Mouse (Mus musculus) cerebellum, adult 11 months (tissue): ENCODE data around the gene Timm29.

ENCODE experiments used
- DNase-seq: peaks from one replicate; pipeline ENCODE4 v3.0.0; 2022

Timm29 gene

DNA sequence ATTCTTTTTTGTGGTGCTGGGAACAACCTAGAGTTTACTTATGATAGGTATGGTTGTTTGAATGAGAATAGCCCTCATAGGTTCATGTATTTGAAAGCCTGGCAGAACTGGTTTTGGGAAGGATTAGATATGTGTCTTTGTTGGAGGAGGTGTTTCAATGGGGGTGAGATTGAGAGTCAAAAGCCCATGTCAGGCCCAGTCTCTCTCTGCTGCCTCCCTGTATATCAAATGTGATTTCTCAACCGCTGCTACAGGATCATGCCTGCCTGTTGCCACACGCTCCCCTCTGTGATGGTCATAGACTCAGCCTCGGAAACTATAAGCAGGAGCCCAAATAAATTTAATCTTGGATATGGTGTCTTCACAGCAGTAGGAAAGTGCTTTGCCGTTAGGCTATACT lies 27.7 kb downstream of the Timm29 start:
- no peak for DNase-seq

- no peak for DNase-seq
Observed at GRCm38 (mm10) chr9:21622676-21623075, 30.2 kb downstream of the Timm29 start.

DNA sequence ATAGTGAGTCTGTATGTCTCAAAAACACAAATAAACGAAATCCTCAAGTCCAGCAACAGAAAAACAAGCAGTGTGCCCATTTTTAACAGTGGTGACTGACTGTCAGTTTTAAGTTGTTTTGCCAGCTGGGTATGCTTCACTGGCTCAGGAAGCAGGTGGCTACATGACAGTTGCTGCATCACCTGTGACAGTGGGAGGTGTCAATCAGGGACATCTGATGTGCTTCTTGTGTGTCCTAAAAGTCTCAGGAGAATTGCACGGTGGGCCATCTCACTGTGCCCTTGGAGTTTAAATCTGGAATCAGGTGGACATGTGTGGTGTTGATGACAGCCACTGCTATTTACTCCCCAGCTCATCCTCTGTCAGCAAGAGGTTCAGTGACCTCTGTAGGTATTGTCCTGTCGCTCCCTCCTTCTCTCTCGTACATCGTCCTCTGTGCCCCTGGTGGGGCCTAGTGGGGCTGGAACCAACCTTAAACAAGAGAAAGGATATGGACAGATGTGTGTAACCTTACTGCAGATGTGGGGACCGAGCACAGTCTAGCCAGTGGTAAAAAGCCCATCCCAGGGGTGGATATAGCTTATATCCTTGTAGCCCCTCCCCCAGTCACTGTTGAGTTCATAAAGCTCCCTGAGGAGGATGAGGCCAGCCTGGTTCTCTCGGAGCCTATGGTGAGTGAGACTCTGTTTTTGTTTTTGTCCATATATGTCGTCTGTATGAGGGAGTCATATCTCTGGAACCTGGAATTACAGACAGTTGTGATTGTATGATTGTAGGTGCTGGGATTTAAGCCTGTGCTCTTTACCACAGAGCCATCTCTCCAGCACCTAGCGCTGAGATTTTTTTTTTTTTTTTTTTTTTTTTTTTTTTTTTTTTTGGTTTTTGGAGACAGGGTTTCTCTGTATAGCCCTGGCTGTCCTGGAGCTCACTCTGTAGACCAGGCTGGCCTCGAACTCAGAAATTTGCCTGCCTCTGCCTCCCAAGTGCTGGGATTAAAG lies 33.1 kb downstream of the Timm29 start:
- DNase-seq, result no peak

DNA sequence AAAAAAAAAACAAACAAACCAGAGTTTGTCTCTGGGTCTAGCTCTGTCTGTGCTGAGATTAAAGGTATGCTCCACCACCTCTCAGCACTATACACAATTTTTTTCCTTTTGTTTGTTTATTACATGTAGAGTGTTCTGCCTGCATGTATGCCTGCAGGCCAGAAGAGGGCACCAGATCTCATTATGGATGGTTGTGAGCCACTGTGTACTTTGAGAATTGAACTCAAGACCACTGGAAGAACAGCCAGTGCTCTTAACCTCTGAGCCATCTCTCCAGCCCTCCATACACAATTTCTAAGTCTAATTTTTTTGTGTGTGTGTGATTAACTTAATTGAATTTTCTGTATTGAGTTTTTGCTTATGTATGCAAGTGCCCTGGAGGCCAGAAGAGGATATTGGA lies 34.0 kb downstream of the Timm29 start:
- DNase-seq, result no peak

DNA sequence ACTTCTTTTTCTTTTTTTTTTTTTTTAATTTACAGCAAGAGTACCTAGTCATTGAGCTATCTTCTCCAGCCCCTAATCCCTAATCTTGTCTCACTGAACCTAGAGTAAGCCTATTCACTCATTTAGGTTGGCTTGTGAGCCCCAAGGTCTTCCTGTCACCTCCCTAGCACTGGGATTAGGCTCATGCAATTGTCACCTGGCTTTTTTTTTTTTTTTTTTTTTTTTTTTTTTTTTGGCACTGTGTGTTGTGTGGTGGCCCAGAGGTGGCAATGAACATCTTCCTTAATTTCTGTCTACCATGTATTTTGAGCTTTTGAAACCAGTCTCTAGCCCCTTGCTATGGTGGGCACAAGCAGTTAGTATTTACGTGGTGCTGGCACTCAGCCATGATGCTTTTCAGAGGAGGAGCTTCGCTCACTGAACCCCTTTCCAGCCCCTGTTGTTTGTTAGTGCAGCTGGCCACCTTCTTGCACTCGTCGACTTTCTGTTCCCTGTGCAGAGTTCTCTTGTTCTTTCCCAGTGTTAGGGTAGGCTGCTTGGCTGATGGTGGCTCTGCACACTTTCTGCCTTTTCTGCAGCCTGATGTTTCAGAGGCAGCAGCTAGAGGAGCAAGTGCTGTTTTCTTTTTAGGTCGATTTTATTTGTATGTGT lies 34.7 kb downstream of the Timm29 start:
- no peak for DNase-seq

GRCm38 (mm10) chr9:21630673-21631072 lies 38.2 kb downstream of the Timm29 start:
- no peak for DNase-seq

- DNase-seq, result no peak
Observed at GRCm38 (mm10) chr9:21633106-21633505, 40.6 kb downstream of the Timm29 start.

DNA sequence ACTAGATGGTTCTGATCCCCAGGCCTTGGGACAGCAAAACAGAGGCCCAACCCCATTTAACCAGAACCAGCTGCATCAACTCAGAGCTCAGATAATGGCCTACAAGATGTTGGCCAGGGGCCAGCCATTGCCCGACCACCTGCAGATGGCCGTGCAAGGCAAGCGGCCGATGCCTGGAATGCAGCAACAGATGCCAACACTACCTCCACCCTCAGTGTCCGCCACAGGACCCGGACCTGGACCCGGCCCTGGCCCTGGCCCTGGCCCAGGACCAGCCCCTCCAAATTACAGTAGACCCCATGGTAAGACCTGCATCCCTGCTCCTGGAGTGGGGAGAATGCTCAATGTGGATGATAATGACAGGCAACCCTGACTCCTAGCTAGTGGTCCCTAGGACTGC lies 43.1 kb downstream of the Timm29 start:
- no peak for DNase-seq

DNA sequence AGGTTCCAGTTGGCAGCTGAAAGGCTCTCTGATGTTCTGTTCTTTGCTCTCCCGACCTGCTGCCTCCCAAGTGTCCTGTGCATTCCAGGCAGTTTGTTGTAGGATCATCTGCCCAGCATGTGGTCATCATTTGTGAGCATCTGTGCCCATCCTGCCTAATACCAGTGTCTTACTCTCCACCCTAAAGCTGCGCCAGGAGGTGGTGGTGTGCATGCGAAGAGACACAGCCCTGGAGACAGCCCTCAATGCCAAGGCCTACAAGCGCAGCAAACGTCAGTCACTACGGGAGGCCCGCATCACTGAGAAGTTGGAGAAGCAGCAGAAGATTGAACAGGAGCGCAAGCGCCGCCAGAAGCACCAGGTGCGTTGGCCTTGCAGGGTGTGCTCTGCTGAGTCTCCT lies 46.5 kb downstream of the Timm29 start:
- no peak for DNase-seq
